Mouse (Mus musculus): Measurements from ENCODE around the gene Cnnm4.
"Not testable (repeated sequence)": the region's sequence is repeated elsewhere in the genome, so short reads cannot be mapped to it uniquely, and the experiment has no call there.

Gene Cnnm4

DNA sequence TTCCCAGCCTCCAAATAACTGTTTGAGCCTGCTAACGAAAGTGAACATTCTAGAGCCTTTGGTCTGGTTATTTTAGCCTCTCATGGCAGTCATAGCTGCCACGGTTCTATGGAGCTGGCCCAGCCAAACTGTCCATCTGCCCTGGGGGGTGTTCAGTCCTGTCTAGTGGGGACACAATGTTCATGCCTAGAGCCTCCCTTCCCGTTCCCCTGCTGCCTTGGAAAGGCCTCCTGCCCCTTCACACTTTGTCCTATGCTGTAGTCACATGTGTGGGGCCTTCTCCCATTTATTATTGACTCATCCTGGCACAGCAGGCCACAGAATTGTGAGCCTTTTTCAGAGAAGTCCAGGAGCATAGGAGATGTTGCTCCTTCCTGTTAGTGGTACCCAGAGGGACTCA is 46.8 kb downstream of the Cnnm4 start:
- no peak for DNase-seq

DNA sequence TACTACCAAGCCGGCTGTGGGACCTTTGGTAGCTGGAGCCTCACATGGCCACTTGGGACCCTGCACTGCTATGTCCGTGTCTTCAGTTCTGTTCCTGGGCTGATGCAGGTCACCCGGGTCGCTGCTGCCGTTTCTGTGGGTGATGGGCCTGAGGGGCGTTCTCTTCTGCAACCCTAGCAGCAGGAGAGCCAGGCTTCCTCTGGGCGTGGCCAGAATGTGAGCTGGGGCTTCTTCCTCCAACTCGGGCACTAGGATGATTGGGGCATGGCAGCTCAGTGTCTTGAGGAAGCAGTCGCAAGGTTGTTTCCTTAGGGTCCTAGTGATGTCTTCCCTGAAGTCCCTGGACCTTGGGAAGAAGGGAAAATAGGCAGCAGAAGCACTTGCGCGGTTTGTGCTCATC is 48.2 kb downstream of the Cnnm4 start:
- no peak for DNase-seq

DNA sequence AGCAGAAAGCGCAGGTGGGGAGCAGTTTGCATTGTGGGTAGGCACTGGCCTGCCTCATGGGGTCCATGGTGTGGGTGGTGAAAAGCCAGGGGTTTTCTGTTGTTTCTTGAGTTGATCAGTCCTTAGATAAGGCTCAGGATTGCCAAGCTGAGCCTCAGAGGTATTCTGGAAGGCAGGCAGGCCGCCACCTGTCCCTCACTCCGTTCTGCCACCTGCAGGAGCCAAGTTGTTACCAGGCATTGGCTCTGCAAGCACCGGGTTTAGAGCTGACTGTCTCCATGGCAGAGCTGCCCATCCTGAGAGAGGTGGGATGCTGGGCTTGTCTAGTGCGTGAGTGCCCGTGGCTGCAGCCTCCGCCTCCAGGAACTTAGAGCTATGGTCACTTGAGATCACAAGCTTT is 50.8 kb downstream of the Cnnm4 start:
- no peak for DNase-seq

DNA sequence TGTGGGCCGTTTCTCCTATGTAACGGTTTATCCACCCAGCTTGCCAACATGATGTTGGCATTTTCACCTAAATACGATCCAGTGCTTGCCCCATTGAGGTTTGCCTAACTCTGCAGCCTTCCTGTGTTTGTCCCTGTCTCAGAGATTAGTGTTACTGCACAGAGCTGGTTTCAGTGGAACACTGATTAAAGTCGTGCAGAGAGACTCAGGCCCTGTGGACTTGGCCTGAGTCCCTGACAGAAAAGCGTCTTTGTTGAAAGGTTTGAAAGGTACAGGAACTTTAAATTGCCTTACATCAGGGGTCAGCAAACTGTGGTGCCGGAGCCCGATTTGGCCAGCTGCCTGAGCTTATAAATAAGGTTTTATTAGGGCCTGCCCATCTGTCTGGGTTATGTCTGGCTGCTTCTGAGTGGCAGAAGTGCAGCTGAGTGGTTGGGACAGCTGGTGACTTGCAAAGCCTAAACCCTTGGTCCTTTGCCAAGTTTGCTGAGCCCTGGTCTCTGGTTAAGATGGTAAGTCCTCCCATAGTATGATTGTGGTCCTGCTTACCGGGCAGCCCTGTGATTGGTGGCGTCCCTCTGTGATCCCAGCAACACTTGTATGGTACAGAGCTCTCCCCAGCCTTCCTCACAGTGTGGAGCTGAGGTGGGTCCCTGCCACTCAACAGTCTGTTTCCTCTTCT is 52.1 kb downstream of the Cnnm4 start:
- DNase-seq: peak; percentile 93

DNA sequence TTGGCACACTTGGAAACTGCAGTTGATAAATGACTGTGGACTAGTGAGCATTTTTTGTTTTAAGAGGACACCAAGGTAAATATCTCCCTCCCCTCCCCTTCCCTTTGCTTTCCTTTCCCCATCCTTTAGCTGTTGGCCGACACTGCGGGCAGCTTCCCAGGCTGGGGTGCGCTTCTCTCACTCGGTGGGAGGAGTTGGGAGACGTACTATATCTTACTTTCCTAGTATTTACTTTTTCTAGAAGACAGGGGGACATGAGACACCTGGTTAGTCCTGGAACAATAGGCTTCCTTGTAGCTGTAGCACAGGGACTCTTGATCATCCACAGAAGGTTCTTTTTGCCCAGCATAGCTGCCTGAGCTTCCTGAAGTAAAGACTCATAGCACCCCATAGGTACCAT is 52.6 kb downstream of the Cnnm4 start:
- DNase-seq: no peak

DNA sequence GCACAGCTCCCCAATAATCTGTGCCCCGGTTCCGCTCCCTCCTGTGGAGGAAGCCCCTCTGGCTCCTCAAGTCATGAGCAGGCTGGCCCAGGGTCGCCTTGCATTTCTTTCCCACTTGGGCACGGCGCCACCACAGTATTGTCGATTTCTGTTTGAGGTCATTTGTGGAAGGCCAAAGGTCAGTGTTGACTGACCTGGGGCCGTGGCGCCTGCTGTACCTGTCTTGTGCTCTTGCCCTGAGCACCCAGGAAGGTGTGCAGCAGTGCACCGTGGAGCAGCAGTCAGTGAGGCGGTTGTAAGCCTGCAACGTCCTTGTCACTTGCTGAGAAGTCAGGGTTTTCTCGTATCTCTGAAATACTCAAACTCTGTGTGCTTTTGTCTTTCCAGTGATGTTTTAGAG is 54.4 kb downstream of the Cnnm4 start:
- no peak for DNase-seq

DNA sequence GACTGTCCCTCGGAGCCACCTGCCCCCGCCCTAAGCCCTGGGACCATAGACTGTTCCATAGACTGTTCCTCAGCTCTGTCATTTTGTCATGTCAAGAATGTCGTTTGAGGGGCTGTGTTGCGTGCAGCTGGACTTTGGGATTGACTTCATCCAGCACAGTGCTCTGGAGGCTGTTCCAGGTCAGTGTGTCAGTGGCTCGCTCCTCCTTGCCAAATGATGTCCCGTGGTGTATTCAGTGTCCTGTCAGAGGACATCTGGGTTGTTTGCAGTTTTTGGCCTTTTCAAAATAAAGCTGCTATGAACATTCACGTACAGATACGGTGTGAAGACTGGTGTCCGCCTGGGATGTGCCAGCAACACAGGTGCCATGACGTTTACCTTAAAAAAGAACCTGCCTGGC is 55.5 kb downstream of the Cnnm4 start:
- no peak for DNase-seq

DNA sequence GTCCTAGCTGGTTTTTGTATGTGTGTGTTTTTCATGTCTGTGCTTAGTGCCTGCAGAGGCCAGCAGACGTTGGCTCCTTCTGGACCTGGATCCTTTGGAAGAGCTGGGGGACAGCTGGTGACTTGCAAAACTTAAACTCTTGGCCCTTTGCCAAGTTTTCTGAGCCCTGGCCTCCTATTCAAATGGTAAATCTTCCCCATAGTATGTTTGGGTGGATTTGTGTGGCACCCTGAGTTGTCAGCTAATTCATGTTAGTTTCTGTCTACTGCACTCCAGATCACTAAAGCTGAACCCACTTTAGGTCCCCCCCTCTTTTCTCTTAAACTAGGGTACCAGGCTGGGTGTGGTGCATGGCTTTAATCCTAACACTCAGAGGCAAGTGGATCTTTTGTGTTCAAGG is 56.9 kb downstream of the Cnnm4 start:
- DNase-seq: peak; percentile 88

DNA sequence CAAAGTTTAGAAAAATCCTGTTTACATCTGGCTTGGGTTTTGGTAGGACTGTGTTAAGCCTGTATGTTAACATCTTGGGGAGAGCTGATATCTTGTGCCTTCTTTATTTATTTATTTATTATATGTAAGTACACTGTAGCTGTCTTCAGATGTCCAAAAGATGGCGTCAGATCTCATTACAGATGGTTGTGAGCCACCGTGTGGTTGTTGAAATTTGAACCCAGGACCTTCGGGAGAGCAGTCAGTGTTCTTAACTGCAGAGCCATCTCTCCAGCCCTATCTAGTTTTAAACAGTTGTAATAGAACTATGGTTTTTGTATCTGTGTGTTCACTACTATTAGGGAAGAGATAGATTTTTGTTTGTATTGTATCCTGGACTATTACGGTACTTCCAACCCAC is 57.9 kb downstream of the Cnnm4 start:
- no peak for DNase-seq

DNA sequence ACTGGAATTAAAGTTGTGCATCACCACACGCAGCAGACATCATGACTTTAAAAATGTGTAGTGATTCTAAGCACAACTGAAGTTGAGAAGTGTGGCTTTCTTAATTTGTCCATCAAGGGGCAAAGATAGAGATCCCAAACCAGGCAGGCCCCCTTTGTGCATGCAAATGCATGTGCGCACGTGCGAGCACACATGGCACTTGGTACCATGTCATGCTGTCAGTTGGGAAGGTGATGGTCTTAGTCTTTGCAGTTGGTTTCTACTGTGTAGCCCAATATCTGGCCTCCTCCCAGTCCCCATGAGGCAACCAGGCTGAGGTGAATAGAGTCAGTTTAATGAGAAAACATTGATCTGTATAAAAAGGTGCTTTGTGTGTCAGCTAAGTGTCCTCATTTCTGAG is 58.5 kb downstream of the Cnnm4 start:
- DNase-seq: no peak

DNA sequence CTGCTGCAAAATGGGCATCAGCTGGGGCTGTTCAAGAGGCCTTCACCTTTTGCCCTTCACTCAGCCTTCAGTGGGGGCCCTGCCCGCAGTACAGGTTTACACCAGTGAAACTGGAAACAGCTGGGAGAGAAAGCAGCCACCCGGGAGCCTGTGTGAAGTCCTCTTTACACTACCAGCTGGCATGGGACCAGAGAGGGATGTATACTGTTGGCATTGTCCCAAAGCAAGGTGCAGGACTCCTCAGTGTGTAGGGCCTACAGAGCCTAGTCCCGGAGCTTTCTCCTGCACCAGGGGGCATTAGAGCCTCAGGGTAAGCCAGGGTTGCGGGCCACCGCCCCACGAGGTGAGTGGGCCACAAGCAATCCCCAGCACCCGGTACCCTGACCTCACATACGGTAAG is 59.1 kb downstream of the Cnnm4 start:
- no peak for DNase-seq

DNA sequence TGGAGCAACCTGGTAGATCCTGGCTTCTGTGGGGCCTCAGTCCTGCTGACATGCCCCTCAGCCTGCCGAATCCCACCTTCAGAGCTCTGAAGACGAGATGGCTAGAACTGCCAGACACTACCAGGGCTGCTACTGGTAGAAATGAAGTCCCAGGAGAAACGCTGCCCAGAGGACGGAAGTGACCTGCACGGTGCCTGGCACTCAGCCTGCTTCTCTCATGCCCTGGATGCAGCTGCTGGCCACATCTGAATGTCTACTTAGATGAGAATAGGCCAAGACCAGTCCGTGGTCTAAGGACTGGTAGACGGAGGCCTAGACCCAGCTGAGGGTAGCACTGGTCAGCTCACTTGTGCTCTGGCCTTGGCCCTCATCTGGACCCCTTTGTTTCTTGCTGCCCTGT is 59.5 kb downstream of the Cnnm4 start:
- no peak for DNase-seq

DNA sequence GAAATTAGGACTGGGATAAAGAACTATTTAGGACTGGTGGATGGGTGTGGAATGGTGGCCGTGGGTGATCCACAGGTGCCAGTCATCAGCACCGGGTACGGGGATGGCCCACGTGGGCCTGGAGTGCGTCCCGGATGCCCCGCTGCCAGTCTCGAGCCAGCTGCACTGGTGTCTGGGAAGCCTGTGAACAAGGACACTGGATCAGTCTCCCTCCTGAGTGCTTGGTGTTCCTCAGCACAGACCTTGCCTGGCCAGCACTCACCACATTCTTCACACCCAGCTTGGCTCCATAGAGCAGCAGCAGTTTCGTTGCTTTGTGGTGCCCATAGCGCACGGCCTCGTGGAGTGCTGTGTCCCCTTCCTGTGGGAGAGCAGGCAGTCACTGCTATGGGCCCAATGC is 60.0 kb downstream of the Cnnm4 start:
- no peak for DNase-seq

DNA sequence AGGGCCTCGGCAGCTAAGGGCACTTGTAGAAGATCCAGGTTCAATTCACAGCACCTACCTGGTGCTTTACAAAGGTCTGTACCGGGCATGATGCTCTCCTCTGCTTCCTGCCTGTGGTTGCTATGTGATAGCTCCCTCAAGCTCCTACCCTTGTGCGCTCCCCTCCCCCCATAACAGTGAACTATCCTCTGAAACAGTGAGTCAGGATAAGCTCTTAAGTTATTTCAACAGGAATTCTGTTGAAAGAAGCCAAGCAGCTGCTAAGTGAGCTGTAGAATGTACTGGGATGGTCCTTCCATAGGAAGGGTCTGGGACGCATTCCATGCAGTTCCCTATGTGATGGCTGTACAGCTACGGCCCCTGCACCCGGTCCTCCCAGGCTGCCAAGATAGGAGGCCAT is 62.1 kb downstream of the Cnnm4 start:
- DNase-seq: no peak

DNA sequence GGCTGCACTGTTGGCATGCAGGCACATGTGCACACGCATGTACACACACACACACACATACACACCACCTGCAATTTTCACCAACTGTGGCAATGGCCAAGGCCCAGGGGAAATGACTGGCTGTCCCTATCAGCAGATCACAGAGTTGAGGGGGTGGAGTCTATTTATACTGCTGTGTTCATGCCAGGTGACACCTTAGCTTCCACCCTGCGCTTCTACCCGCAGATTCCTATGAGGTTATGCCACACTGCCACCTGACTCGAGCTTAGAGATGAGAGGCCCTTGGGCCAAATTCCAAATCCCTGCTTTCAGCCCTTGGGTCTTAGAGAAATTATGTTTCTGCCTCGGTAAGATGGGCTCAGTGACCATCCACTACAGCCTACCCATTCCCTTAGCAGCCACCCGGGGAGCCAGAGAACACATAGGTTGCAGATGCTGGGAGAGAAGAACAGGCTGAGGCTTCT is 63.2 kb downstream of the Cnnm4 start:
- DNase-seq: no peak

DNA sequence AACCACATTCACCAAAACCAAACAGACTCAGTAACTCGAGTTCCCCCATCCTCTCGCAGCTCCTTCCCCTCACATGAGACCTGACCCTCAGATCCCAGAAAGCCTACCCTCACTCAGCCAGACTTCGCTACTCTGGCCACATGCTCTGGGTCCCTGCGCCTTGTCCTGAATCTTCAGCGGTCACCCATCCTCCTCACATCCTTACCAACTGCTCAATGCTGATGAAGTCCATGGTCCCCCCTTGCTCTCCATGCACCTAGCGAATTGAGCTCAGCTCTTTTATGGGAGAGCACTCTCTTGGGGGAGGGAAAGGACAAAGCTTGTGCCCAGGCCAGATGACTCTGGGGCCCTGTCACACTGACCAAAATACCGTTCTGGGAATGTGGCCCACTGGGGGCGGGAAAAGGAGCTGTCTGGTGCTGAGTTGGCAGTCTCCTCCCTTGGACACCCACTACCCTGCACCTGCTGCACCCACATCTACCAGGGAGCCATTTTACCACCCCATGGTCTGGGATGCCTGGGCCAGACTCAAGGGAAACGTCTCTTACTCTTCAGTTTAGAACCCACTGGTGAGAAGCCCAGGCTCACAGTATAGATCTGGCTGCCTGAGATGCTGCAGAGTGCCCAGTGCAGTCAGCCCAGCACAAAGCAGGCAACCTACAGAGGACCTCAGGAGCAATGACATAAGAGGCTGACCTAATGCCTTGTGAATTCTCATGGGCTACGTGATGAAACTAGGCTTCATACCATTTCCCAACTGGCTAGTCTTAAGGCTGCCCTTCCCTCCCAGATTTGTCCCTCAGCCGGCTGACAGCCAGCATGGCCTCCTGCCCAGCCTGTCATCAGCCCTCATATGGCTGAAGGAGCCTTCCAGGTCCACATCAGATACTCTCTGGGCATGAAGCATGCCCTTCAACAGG is 64.3 kb downstream of the Cnnm4 start:
- DNase-seq: no peak

DNA sequence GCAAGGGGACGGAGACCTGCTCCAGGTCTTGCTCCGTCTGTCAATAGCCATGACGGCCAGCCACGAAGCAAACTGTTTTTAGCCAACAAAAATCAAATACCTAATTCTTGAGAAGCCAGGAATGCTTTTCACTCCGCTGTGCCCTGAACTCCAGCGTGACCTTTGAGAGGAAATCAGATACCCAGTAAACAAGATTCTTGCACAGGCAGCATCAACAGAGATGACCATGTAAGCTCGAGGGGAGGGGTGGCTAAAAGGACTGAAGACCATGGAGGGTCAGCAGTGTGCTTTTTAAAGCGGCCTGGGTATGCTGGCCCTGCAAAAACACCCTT is 64.9 kb downstream of the Cnnm4 start:
- no peak for DNase-seq

DNA sequence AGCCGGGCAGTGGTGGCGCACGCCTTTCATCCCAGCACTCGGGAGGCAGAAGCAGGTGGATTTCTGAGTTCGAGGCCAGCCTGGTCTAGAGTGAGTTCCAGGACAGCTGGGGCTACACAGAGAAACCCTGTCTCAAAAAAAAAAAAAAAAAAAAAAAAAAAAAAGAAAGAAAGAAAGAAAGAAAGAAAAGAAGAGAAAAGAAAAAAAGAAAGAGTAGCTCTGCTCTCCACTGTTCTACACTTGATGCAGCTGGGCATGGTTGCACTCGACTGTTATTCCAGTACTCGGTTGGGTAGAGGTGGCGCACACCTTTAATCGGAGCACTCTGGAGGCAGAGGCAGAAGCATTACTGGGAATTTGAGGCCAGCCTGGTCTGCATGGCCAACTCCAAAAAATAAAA is 65.4 kb downstream of the Cnnm4 start, which contains the start of gene Ankrd23:
Ankrd23 (minus strand) TSS at position 101 of the 400 bp plus-strand sequence.
- not testable (repeated sequence) for DNase-seq

DNA sequence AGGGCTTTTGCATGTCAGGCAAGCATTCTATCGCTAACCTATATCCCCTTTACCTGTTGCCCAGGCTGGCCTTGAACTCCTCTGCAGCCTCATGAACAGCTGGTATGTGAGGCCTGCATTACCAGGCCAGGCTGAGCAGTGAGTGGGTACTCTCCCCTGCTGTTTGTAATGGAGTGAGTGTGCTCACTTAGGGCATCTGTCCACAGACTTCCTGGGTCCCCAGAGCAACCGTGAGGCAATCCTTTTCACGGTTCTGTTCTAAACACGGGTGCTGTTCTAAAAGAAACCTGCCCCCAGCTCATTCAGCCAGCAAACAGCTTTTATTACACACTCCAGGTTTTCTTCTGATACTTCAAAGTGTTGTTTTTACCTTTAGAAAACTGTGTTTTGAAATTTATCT is 67.3 kb downstream of the Cnnm4 start:
- no peak for DNase-seq

DNA sequence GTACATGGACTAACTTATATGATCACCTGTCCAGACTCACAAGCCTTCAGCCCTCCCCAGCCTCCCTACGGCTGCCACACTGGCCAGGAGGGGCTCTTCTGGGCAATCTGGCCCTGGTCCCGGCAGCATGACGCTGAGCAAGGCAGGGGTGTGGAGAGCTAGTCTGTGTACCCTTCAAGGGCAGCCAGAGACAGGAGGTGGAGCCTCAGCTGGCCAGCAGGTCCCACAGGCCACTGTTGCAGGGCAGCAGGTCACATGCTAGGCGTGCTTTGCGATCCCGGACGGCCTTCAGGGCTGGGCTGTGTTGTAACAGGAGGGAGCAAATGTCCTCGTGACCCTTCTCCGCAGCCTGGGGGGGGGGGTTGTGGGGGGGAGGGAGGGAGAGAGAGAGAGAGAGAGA is 67.8 kb downstream of the Cnnm4 start, which contains the start of gene Gm42417:
Gm42417 (minus strand) TSS at position 244 of the 400 bp plus-strand sequence.
- DNase-seq: no peak

DNA sequence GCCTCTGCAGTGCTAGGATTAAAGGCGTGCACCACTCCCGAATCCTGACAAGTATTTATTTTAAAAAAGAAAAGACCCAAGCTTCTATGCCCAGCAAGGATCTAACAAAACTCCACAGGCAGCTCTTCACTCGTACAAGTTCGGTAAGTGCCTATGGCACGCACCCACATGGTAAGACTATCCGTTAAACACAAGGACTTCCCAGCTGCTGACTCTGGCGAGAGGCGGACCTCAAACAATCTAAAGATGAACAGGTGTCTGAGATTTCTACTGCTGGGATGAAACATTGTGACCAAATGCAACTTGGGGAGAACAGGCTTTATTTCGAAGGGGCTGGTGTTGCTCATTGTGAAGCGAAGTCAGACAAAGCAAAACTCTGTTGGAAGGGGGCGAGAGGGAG is 68.7 kb downstream of the Cnnm4 start:
- no peak for DNase-seq

DNA sequence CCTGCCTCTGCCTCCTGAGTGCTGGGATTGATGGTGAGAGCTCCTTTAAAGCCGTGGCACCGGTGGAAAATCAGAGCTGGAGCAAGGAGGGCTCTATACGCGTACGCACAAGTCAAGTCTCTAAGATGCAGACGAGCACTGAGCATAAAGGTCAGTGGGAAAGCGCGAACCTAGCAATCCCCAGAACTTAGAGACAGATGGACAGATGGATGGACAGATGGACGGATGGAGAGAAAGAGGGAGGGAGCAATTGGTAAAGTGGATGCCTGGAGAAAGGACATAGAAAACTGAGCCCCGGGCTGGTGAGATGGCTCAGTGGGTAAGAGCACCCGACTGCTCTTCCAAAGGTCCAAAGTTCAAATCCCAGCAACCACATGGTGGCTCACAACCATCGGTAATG is 69.4 kb downstream of the Cnnm4 start:
- no peak for DNase-seq

DNA sequence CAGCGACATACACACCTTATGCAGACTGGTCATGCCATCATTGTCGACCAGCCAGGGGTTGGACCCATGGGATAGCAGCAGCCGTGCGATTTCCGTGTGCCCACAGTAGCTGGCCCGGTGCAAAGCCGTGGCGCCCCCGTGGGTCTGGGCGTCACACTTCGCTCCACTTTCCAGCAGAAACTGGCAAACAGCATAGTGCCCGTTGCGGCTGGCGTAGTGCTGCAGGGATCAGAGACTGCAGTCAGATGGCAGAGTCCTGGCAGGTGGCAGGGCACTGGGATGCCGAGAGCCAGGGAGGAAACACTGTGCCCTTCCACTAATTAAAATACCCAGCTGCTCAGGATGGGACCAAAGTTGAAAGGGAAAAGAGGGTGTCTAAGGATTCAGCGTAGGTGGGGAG is 70.4 kb downstream of the Cnnm4 start:
- no peak for DNase-seq

DNA sequence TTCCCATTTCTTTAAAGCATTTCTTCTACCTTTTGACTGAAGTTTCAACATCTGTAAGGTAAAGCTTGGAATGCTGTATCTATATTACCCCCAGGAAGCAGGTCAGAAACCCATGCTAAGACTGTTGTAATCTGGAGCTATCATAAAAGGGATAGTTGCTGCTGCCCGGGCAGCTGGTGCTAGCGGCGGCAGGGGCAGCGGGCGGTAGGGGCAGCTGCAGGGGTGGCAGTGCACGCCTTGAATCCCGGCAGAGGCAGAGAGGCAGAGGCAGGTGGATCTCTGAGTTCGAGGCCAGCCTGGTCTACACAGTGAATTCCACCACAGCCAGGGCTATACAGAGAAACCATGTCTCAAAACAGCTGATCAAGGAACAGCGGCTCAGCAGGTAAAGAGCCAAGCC is 71.5 kb downstream of the Cnnm4 start:
- no peak for DNase-seq

All from retina, postnatal 1 day (tissue).